Mouse (Mus musculus) MEL-GATA-1-ER (cell line): ENCODE data around the gene Tcf7l1.

Source experiments
- DNase-seq: peaks from one replicate; pipeline ENCODE4 v3.0.0-alpha.2; 2012; ENCODE audit warnings: low read depth; ENCODE audit errors: extremely low read depth

Gene Tcf7l1

GRCm38 (mm10) chr6:72667021-72667420 lies 122.0 kb downstream of the Tcf7l1 start:
- no peak for DNase-seq

- DNase-seq: no peak
These were observed 124.8 kb downstream of the Tcf7l1 start for GRCm38 (mm10) chr6:72664290-72664689.

DNA sequence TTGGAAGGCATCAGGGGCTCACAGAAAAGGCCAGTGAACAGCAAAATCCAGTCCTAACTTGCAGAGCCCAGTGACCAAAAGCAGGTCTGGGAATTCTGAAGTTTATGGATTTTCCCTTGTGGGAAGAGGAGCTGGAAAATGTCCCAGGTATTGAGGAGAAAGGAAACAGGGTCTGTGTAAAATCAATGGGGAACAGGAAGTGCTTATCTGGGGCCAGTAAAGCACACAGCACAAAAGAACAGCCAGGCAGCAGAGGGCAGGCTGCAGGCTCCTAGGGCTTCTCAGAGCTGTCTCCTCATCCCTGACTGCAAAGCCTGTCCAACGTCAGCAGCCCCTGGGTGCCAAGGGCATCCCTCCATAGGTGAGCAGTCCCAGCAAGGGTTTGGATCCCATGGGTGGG lies 126.1 kb downstream of the Tcf7l1 start:
- no peak for DNase-seq

DNA sequence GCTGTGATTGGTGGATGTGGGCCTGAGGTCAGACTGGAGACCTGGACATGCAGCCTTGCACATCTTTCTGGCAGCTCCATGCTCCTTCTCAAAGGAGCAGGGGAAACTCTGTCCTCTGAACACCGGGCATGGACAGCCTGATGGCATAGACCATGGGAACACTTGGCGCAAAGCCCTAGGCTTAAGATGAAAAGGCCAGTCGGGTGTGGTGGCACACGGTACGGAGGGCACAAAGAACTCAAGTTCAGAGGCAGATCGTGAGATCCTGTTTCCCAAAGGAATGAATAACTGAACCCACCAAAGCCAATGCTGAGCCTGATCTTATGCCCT lies 128.7 kb downstream of the Tcf7l1 start:
- no peak for DNase-seq

DNA sequence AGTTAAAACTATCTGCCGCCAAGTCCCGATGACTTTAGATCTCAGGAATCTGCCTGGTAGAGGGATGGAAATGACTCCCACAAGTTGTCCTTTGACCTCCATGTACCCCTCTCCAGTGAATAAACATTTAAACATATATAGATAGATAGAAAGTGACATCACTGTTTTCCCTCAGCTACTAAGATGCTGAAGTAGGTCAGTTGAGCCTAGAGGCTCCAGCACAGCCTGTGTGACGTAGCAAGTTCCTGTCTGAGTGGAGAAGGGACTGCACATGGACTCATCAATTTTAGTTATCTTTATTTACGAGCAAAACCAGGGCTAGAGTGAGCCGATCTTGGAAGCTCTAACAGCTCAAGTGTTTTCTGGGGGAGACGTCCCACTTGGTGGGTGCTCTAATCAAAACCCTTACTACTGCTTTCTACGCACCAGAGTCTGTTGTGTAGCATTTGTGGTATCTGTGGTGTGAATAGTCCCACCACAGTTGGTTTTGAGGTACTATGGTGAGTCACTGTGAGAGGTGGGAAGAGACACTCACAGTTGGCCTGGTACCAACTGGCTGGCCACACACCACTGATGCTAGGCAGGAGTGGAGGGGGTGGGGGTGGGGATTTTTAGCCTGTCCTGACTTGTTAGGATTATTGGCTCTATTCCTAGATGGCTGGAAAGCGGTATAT lies 129.2 kb downstream of the Tcf7l1 start:
- DNase-seq: no peak

DNA sequence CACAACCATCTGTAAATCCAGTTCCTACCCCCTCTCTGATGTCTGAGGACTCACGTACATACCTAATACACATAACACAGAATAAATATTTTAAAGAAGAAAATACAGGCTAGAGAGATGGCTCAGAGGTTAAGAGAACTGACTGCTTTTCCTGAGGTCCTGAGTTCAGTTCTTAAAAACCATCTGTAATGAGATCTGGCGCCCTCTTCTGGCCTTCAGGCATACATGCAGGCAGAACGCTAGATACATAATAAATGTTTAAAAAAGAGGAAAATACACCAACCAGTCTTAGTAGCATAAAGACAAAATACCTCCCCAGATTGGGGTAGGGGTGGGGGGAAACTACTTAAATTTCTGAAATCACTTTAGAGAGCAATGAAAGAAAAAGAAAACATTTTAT lies 131.0 kb downstream of the Tcf7l1 start:
- peak; percentile 30 for DNase-seq

GRCm38 (mm10) chr6:72656053-72656442 lies 133.0 kb downstream of the Tcf7l1 start:
- no peak for DNase-seq

DNA sequence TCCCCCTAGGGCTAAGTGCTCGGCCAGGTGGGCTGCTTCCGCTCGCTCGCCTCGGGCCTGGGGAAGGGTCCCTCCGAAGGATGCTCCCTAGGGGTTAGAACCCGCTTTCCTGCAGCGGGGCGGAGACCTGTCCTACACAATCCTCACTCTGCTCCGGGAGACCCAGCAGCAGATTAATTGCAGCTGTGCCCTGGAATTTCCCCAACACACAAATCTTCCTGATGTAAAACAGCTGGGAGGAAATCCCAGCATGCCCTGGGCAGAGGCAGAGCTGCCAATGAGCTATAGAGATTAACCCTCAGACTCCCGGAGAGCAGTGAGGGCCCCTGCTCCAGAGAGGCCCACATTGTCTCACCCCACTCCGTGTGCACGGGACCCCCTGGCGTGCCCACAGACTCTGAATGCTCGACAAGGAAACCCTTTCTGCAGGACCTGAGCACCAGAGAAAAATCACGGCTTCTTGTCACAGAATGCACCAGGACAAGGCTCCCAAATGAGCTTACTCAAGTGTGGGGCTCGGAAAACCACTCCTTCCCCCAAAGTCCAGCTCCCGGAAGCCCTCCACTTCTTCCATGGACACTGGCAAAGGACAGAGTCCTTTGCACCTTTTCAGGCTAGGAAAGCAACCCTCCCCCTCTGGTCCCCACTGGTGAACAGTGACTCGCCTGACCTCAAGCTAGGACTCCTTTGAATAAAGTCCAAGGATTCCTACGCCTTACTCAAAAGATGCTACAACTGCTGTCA lies 133.6 kb downstream of the Tcf7l1 start:
- DNase-seq: no peak

GRCm38 (mm10) chr6:72654355-72654754 lies 134.7 kb downstream of the Tcf7l1 start:
- DNase-seq: no peak

GRCm38 (mm10) chr6:72653419-72653818 lies 135.6 kb downstream of the Tcf7l1 start:
- no peak for DNase-seq

DNA sequence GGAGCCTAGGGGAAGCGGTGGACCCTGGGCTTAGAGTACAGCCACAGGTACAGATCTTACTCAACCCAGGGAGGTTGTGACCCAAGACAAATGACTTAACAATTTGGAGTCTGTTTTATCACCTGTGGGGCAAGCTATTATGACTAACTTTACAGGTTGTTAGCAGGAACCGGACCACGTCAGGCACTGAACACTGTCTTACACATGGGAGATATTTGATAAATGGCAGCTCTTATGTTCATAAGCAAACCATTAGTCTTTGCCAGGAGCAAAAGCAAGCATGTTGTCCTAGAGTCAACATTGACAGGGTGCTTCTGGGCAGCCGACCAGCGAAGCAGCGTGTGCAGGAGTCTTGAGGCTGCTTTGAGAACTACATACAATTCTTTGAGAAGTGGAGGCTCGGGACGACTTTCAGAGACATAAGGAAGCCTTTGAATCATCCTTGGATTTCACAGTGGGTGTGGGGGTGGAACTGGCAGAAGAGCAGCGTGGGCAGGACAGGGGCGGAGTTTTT lies 138.7 kb downstream of the Tcf7l1 start:
- no peak for DNase-seq

- DNase-seq: no peak
These were observed 141.0 kb downstream of the Tcf7l1 start for GRCm38 (mm10) chr6:72648002-72648595.

GRCm38 (mm10) chr6:72647383-72647820 lies 141.7 kb downstream of the Tcf7l1 start:
- peak; percentile 42 for DNase-seq

DNA sequence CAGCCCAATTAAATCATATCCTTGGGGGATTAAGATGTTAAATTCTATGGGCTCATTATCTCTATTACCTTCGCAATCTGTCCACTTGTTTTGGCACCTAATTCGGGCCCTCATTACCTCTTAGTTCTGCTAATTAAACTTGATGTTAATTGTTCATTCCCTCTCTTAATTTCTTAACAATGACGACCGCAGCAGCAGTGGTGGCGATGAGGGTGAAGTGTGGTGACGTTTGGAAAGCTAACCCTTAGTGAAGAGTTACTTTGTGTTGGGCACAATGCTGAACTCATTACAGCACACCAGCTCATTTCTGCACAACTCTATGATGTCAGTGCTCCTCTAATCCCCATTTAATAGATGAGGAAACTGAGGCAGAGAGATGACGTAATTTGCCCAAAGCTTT lies 143.7 kb downstream of the Tcf7l1 start:
- DNase-seq: no peak

GRCm38 (mm10) chr6:72644576-72644975 lies 144.5 kb downstream of the Tcf7l1 start:
- no peak for DNase-seq

DNA sequence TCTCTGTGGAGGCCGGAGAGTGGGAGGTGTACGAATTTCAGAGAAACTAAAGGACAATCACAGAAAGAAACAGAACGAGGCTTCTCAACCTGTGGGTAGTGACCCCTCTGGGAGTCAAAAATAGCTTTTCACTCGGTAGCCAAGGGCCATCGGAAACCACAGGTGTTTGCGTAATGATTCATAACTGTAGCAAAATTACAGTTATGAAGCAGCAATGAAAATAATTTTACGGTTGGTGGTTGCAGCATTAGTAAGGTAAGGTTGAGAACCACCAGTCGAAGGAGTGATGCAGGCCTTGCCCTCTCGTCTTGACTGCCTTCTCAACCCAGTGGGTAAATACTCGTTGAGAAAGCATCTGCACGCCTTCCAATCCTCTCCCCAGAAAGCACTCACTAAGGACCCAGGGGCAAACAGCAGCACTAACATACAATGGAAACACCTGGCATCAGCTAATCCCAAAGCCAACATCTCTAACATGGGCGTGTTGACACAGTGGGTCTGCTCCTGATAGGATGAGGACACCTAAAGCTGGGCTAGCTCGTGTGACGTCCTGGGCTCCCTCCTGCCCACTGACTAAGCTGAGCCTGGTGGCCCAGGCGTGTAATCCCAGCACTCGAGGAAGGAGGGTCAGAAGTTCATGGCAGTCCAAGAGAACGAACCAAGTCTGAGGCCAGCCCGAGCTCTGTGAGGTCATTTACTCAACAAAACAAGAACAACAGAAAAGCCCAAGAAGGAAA lies 147.7 kb downstream of the Tcf7l1 start:
- DNase-seq: no peak

DNA sequence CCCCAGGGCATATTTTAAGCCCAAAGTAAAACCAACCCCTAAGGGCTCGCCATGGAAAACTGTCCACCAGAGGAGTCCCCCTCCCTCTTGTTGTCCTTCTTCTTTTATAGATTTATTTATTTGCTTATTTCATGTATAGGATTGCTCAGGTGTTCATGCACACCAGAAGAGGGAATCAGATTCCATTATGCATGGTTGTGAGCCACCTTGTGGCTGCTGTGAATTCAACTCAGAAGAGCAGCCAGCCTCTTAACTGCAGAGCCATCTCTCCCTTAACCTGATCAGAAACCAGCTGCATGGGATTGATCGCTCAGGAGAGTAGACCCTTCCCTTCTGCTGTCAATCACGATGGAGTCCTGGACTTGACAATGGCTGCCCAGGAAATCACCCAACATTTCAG lies 152.1 kb downstream of the Tcf7l1 start:
- no peak for DNase-seq

DNA sequence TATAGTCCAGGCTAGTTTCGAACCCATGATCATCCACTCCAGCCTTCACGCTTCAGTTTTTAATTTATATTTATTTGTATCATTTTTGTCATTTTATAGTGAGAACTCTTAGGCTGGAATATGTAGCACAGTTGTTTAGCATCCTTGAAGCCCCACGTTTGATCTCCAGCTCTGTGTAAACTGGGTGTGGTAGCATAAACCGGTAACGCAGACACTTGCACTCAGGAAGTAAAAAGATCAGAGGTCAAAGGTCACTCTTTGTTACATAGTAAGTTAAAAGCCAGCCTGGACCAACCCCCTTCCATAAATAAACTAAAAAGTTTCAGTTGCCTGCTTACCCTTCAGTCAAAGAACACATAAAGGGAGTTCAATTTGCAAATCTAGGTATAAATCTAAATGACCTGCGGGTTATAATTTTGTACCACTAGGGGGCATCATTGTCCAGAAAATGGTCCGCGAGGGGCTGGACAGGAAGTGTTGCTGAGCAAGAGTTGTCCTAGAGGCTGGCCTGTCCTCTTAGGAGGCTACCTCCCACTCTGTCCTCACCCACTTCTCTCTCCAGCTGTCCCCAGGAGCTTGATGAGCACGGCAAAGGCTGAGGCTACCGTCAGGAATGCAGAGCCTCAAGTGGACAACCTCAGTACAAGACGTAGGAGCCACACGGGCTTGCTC lies 153.2 kb downstream of the Tcf7l1 start:
- no peak for DNase-seq

DNA sequence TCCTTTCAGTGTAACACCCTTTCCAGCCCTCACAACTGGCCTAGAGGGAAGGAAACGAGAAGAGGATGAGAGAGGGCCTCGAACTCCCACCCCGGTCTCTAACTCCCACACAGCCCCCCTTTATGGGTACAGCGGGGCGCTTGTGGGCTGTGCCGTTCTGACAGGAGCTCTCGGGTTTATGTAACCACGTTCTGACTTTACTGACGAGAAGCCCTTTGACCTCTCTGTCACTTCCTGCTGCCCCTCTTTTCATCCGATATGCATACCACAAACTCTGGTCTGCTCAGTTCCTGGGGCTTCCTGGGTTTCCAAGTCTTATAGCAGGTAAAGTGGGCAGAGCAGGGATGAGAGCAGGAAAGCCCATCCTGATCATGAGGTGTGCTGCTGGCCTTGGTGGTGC lies 154.7 kb downstream of the Tcf7l1 start:
- no peak for DNase-seq

GRCm38 (mm10) chr6:72631700-72632099 lies 157.4 kb downstream of the Tcf7l1 start:
- DNase-seq: no peak

DNA sequence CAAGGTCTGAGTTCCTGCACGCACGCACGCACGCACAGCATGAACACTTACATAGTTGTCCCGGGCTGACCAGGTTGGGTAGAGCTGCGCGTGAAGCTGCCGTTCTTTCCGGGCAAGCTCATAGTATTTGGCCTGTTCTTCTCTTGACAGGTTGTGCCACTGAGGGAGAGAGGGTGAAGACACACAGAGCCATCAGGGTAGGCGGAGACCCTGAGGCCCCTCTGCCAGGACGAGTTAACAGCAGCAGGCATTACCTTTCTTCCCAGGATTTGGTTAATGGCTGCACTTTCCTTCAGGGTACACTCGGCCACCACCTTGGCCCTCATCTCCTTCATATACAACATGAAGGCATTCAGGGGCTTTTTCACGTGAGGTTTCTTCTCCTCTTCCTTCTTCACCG lies 158.1 kb downstream of the Tcf7l1 start:
- no peak for DNase-seq
